Mouse (Mus musculus): ENCODE measurements around the gene Caly. TPM values are rescaled to one million over a fixed set of nuclear protein-coding genes. Genes with fewer than 3 reads are reported as not detected.

Gene Caly
- polyA plus RNA-seq, 1 experiment from 2014 or later: 1.4 TPM

DNA sequence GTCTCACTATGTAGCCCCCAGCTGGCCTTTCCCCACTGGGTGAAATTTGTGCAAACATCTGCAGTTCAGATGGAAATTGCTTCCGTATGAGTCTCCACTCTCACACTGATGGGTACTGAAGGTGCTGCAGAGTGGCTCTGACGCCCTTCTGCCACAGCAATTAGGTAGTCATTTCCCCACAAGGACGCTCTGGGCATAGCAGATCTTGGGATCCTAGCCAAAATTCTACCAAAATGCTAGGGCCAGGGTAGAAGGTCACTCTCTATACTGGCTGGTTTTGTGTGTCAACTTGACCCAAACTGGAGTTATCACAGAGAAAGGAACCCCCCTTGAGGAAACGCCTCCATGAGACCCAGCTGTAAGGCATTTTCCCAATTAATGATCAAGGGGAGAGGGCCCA is 21.7 kb upstream of the Caly start:
- Histone ChIP-seq H3K9me3 (no peaks in the 10 kb centered on the region), H3K27ac (replicated peaks) (no peak overlapping the region), H3K27me3 (replicated peaks; ENCODE audit: low read depth, poor library complexity, severe bottlenecking) (peaks cover 9% of the 10 kb centered on the region), H3K36me3 (replicated peaks) (peaks cover 43% of the 10 kb centered on the region), H3K4me1 (peaks cover 20% of the 10 kb centered on the region), H3K4me3 (no peak overlapping the region)
- WGBS: 78% methylated on average over 4 of the region's 4 CpGs
- no peak for DNase-seq (ENCODE audit: low spot score)

DNA sequence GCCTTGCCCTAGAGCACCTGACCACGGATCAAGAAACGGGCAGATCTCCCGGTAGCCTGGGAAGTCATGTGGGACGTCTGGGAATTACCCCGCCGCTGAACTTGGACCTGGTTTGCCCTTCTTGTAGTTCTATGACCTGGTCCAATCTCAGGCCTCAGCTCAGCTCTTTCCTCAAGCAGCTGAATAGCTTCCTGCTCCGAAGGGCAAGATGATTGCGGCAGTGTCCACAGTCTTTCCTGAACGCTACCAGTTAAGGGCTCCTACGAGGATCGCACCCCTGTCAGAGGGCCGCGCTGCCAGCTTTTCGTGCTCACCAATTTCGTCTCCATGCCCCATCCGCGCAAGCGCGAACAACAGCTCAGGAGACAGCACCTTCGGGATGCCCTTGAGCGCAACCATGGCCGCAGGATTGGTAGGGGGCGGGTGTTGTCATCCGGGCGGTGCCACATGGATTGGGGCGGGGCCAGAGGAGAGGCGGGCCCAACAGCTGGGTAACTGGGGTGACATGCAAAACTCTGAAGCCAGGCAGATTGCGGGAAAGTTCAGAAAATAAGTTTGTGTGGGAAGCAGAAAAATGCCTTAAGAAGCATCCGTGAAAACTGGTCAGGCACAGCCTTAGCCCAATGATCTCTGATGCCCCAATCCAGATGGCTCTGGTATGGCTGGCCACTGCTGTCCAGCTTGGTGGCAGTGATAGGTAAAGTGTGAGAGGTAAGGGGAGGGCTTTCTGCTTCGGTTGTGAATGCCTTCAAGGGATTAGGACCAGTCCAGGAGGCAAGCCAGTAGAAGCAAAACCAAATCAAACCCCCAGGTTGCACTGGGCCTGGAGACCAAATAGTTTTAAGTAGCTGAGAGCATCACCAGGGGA is 19.9 kb upstream of the Caly start, which contains the start of gene Fuom:
Gene Fuom, minus strand, starts transcription at position 449 of the 868 bp plus-strand sequence.
- peak within 1 kb of the TSS; percentile 57 for H3K4me3 ChIP-seq
- peaks cover 20% of the 10 kb centered on the region for H3K4me1 ChIP-seq
- H3K36me3 ChIP-seq (replicated peaks): peaks cover 25% of the 10 kb centered on the region
- peak; percentile 86 for DNase-seq (ENCODE audit: low spot score)
- no peaks in the 10 kb centered on the region for H3K9me3 ChIP-seq
- peak within 1 kb of the TSS; percentile 26 for H3K27ac ChIP-seq (replicated peaks)
- H3K27me3 ChIP-seq (replicated peaks; ENCODE audit: low read depth, poor library complexity, severe bottlenecking): peaks cover 9% of the 10 kb centered on the region
- WGBS: 2% methylated on average over 30 of the region's 30 CpGs

DNA sequence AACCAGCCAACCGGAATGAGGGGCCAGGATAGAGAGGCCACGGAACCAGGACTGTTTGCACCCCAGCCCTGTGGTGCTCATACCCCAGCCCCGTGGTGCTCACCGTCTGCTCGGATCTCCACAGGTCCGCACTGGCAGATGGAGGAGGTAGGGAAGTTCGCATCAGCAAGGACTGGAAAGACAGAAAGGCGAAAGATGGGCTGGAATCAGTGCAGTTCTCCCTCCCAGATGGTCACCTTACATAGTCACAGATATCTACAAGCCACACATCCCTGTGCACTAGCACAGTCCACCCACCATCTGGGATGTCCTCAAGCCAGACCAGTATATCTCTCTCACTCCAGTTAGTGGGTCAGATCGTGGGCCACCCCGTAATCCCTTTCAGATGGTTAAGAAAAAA is 19.1 kb upstream of the Caly start:
- Histone ChIP-seq H3K27ac (replicated peaks) (peak overlapping the region; percentile 26; the same call in 1 of the 2 replicates), H3K36me3 (replicated peaks) (peaks cover 19% of the 10 kb centered on the region)
- no peak for DNase-seq (ENCODE audit: low spot score)

DNA sequence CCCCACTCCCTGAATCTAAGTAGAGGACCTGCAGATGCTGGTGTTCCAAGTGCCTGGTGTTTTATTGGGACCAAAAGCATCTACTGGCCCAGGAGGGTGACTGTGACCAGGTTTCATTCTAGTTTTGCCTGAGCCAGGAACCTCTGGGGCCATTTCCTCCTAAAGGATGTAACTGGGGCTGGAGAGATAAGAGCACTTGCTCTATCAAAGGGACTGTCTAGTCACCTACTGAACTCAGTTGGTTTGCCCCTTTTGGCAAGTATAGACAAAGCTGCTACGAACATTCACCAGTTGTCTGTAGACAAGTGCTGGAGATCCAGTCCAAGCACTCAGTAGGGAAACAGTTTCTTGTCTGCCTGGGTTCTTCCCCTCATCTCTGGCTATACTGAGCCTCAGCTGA is 16.1 kb upstream of the Caly start:
- H3K27ac ChIP-seq (replicated peaks): no peak overlapping the region
- H3K9me3 ChIP-seq: no peaks in the 10 kb centered on the region
- H3K36me3 ChIP-seq (replicated peaks): no peaks in the 10 kb centered on the region
- peaks cover 26% of the 10 kb centered on the region for H3K4me1 ChIP-seq
- peaks cover 9% of the 10 kb centered on the region for H3K27me3 ChIP-seq (replicated peaks; ENCODE audit: low read depth, poor library complexity, severe bottlenecking)
- no peak overlapping the region for H3K4me3 ChIP-seq
- no peak for DNase-seq (ENCODE audit: low spot score)
- 89% methylated on average over 1 of the region's 1 CpGs for WGBS

More for the DNA sequence above, 19.1 kb upstream of the Caly start:
- WGBS: 78% methylated on average over 10 of the region's 10 CpGs
- H3K9me3 ChIP-seq: no peaks in the 10 kb centered on the region
- H3K4me3 ChIP-seq: peak overlapping the region; percentile 57
- H3K27me3 ChIP-seq (replicated peaks; ENCODE audit: low read depth, poor library complexity, severe bottlenecking): peaks cover 9% of the 10 kb centered on the region
- peaks cover 20% of the 10 kb centered on the region for H3K4me1 ChIP-seq

DNA sequence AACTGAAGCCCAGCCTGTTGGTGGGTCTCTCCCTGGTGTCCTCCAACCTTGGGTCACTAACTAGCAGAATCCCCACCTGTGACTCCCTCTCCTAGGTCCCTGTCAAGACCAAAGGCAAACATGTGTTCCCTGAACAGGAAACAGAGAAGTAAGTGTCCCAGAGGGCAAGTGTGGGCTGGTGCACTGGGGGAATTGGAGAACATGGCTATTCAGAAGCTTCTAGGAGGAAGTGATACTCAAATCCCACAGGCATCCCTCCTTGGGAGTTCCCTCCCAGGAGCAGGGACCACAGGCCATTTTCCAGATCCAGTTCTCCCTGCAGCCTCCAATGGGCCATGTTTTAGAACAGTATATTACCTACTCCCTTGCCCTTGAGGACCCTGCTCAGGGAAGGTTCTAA is 13.7 kb upstream of the Caly start:
- Histone ChIP-seq H3K9me3 (no peaks in the 10 kb centered on the region), H3K27ac (replicated peaks) (no peak overlapping the region), H3K27me3 (replicated peaks; ENCODE audit: low read depth, poor library complexity, severe bottlenecking) (peaks cover 7% of the 10 kb centered on the region), H3K4me1 (peaks cover 10% of the 10 kb centered on the region), H3K4me3 (no peak overlapping the region), H3K36me3 (replicated peaks) (no peaks in the 10 kb centered on the region)
- no peak for DNase-seq (ENCODE audit: low spot score)

DNA sequence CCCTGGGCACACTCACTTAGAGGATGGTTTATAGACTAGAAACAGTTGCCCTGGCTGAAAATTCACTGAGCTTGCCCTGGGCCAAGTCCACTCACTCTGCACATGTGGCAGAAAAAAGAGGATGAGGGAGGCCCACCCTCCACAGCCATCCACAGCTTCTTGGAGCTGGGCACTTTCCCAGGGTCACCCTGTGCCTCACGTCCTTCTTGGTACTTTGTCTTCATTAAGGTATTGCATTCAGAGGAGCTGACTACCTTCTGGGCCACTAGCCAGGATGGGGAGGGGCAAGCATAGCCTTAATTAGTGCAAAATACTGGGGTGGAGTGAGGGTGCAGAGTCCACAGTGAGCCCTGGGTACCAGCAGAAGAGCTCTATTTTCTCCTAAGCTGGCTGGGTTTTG is 13.2 kb upstream of the Caly start:
- Histone ChIP-seq H3K9me3 (no peaks in the 10 kb centered on the region), H3K4me1 (peaks cover 9% of the 10 kb centered on the region), H3K27ac (replicated peaks) (no peak overlapping the region), H3K4me3 (no peak overlapping the region), H3K27me3 (replicated peaks; ENCODE audit: low read depth, poor library complexity, severe bottlenecking) (0 out of 2 replicates have a peak, but pooled peaks cover 3% of the 10 kb centered on the region), H3K36me3 (replicated peaks) (no peaks in the 10 kb centered on the region)
- no peak for DNase-seq (ENCODE audit: low spot score)
- WGBS: 62% methylated on average over 1 of the region's 1 CpGs

DNA sequence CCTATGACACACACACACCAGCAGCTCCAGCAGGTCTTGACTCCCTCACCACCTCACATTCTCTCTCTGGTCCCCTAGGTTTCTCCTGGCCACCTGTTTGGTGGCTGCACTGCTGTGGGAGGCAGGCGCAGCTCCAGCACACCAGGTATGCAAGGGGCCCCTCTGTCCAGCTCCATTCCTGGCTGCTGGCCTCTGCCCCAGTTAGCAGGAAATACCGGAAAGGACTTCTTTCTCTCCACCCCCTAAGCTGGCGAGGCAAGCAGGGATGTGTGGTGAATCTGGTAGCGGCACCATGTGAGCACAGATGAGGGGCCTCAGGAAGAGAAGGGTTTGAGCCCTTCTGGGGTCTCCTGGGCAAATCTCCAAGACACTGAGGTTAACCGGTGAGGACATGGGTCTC is 12.6 kb upstream of the Caly start:
- no peak for DNase-seq (ENCODE audit: low spot score)
- Histone ChIP-seq H3K9me3 (no peaks in the 10 kb centered on the region), H3K36me3 (replicated peaks) (no peaks in the 10 kb centered on the region), H3K4me1 (peaks cover 9% of the 10 kb centered on the region), H3K4me3 (no peak overlapping the region), H3K27me3 (replicated peaks; ENCODE audit: low read depth, poor library complexity, severe bottlenecking) (0 out of 2 replicates have a peak, but pooled peaks cover 3% of the 10 kb centered on the region), H3K27ac (replicated peaks) (no peak overlapping the region)
- 65% methylated on average over 5 of the region's 5 CpGs for WGBS

DNA sequence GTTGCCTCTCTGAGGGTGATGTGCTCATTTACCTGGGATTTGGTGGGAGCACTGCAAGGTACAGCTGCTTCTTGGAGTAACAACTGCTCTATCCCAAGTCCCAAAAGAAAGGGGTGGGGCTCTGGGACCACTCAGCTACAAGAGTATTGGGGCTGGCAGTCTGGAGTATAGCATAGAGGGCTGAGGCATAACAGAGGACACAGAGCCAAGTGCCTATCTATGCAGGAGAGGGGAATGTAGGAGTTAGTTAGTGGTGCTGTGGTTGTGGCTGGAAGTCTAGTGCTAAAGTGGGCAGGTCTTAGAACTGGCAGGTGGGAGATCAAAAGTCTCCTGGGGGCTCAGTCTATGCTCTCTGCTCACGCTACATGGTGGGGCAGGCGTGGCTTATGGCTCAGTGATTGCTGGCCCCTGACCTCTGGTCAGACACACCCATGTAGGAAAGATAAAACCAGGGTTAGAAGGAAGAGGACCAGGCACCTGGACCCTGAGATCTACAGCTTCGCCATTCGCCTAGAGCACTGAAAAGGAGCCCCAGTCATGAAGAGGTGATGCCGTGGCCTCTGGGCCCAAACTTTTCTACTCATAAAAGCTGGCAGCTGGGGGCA is 10.7 kb upstream of the Caly start, which contains the start of gene Prap1:
Gene Prap1, plus strand, starts transcription at position 472 of the 605 bp plus-strand sequence.
- 76% methylated on average over 5 of the region's 5 CpGs for WGBS
- no peaks in the 10 kb centered on the region for H3K36me3 ChIP-seq (replicated peaks)
- no peak within 1 kb of the TSS for H3K27ac ChIP-seq (replicated peaks)
- no peak within 1 kb of the TSS for H3K4me3 ChIP-seq
- peaks cover 9% of the 10 kb centered on the region for H3K4me1 ChIP-seq
- no peak for DNase-seq (ENCODE audit: low spot score)
- 0 out of 2 replicates have a peak, but pooled peaks cover 3% of the 10 kb centered on the region for H3K27me3 ChIP-seq (replicated peaks; ENCODE audit: low read depth, poor library complexity, severe bottlenecking)
- no peaks in the 10 kb centered on the region for H3K9me3 ChIP-seq

DNA sequence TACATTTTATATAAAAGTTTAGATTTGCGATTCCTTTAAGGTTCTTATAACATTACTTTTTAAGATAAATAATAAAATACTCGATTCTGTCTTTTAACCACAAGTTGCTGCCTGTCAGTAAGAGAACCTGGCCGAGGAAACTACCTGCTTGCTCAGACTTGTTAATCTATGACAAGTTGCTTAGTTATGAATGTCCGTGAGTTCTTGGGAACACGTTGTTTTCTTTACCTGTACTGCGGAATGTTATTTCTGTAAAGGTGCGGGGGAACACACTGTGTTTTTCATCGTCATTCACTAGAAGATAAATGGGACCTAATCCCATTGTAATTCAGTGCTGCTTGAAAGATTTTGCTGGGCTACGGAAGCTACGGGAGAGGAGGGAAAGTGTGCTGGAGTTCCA is 8.3 kb upstream of the Caly start:
- H3K4me1 ChIP-seq: peaks cover 9% of the 10 kb centered on the region
- H3K4me3 ChIP-seq: no peak overlapping the region
- no peaks in the 10 kb centered on the region for H3K36me3 ChIP-seq (replicated peaks)
- no peaks in the 10 kb centered on the region for H3K9me3 ChIP-seq
- H3K27ac ChIP-seq (replicated peaks): no peak overlapping the region
- no peak for DNase-seq (ENCODE audit: low spot score)
- 82% methylated on average over 10 of the region's 10 CpGs for WGBS
- 0 out of 2 replicates have a peak, but pooled peaks cover 3% of the 10 kb centered on the region for H3K27me3 ChIP-seq (replicated peaks; ENCODE audit: low read depth, poor library complexity, severe bottlenecking)

DNA sequence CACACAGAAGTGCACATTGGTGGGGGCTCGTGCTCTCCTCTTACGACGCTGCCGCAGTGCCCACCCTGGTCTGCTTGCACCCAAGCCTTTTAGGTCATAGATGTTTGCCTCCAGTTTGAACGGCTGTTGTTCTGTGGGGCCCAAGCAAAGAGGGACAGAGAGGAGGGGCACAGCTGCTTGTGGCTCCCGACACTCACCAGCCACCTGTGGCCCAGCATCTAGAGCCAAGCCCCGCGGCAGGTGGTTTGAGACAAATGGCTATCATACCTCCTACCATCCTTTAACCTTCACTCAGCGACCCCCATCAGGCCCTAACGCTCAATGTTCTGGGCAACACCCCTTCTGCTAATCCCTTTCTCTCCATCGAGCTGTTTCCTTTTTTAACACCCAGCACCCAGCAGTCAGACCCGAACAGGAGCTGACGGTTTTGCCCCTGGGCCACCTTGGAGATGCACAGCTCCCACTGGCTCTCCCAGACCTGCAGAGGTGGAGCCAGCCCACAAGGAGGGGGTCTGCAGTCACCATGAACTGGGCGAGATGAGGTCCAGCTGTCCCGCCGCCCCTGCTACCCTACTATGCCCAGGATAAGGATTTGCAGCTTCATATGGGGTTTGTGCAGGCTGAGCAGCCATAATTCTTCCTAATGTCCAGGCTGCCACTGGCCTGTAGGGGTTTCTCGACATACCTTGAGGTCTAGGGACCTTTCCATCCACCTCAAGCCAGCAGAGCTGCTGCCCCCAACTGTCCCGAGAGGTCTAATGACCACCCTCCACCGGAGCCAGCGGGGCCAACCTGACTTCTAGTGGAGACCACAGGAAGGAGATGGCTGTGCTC is 723 bp downstream of the Caly start:
- no peak for DNase-seq (ENCODE audit: low spot score)
- H3K36me3 ChIP-seq (replicated peaks): no peaks in the 10 kb centered on the region
- peaks cover 47% of the 10 kb centered on the region for H3K27me3 ChIP-seq (replicated peaks; ENCODE audit: low read depth, poor library complexity, severe bottlenecking)
- peaks cover 30% of the 10 kb centered on the region for H3K4me1 ChIP-seq
- no peak overlapping the region for H3K27ac ChIP-seq (replicated peaks)
- 17% methylated on average over 20 of the region's 20 CpGs for WGBS
- peak overlapping the region; percentile 50 for H3K4me3 ChIP-seq
- H3K9me3 ChIP-seq: no peaks in the 10 kb centered on the region

DNA sequence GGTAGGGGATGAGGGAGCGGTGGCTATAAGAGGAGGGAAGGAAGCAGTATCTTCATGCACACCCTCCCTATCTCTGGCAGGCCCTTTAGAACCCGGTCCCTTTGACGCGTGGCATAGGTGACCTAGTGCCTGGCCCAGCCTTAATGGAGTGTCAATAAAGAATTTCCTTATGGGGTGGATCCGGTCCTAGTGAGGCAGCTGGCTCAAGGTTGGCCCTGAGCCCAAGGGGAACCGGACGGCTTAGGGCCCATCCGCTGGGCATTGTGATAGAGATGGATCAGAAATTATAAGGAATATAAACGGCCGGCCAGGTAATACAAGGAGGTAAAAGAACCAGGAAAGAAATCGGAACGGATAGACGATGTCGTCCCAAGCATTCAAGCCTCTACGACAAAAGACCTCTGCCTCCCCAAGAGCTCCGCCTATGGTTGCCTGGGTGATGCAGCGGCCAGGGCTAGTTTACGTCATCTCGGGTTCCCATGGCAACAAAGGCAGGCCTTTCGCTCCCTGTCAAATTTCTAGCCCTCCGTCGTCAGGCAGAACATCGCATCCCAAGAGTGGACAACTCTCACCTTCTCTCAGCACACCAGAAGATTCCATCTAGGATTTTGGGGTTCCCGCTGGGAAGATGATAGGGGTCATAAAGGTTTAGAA is 1.7 kb downstream of the Caly start:
- WGBS: 4% methylated on average over 24 of the region's 24 CpGs
- Histone ChIP-seq H3K27ac (replicated peaks) (peak overlapping the region; percentile 57; the same call in 1 of the 2 replicates), H3K36me3 (replicated peaks) (no peaks in the 10 kb centered on the region), H3K4me1 (peaks cover 30% of the 10 kb centered on the region), H3K27me3 (replicated peaks; ENCODE audit: low read depth, poor library complexity, severe bottlenecking) (peaks cover 47% of the 10 kb centered on the region), H3K4me3 (peak overlapping the region; percentile 50), H3K9me3 (no peaks in the 10 kb centered on the region)
- peak; percentile 88 for DNase-seq (ENCODE audit: low spot score)

DNA sequence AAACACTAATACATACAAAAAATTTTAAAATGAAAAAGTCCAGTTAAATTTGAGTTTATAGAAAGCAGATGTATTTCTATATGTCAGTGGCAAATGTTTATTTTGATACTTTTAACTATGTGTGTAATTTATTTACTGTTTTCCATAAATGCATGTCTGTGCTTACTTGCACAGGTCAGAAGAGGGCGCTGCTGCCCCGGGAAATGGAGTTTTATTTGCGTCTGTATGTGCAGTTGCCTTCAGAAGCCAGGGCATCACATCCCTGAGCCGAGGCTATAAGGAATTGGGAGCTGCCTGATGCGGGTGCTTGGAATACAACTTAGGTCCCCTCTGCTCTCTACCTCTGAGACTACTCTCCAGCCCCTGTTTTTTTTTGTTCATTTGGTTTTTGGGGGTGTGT is 3.6 kb downstream of the Caly start:
- Histone ChIP-seq H3K4me3 (no peak overlapping the region), H3K27me3 (replicated peaks; ENCODE audit: low read depth, poor library complexity, severe bottlenecking) (peaks cover 47% of the 10 kb centered on the region), H3K9me3 (no peaks in the 10 kb centered on the region), H3K27ac (replicated peaks) (no peak overlapping the region), H3K36me3 (replicated peaks) (no peaks in the 10 kb centered on the region), H3K4me1 (peaks cover 30% of the 10 kb centered on the region)
- 9% methylated on average over 5 of the region's 5 CpGs for WGBS
- peak; percentile 81 for DNase-seq (ENCODE audit: low spot score)
